Mouse (Mus musculus): ENCODE results near the gene Gm10282.

Gm10282 gene

DNA sequence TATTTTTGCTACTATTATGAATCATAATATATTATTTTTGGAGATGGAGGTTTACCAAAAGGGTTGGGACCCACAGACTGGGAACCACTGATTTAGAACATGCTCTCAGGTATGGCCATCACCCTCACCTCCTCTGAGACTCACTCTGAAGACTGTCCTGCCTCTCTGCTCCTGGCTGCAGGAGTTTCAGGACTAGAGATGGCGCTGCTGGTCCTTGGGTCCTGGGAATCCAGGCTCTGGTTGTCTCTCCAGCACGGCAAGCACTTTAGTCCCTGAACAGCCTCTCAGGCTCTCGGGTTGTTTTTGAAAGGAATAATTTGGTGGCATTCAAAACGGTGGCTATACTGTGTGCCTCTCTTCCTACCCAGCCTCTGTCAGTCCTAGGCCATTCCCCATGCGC is 43.2 kb downstream of the Gm10282 start:
- no peak for DNase-seq (ENCODE audit: low read depth, low spot score)

DNA sequence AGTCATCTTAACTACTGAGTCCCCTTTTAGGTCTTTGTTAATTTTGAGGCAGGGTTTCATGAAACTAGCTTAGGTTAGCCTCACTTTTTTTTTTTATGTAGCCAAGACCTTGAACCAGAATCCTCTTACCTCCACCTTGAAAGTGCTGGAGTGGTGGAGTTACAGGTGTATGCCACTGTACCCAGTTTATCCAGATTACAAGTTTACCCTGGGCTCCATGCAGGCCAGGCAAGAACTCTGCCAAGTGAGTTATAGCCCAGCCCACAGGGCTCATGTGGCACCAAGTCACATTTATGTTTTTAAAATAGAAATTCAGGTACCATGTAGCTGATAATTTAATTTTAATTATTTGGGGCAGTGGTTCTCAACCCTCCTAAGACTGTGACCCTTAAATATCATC is 43.6 kb downstream of the Gm10282 start:
- DNase-seq (ENCODE audit: low read depth, low spot score) = no peak

DNA sequence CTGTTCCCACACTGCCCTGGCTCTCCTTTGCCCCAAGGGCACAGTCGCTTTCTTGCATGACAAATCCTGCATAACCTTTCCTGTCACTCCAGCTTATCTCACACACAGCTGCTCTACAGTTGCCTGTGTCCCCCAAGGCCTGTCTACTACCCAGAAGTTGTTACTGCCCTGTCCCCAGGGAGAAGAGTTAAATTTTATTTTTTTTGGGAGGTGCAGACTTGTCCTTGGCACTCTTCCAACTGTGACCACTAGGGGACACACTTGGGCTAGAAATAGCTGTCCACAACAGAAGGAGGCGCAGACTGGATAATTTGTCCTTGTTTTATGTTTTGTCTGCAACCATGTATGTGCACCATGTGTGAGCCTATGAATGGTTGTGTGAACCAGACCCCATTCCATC is 44.0 kb downstream of the Gm10282 start:
- peak; percentile 28 for DNase-seq (ENCODE audit: low read depth, low spot score)

GRCm38 (mm10) chr8:72260585-72260984 is 44.5 kb downstream of the Gm10282 start:
- no peak for DNase-seq (ENCODE audit: low read depth, low spot score)

GRCm38 (mm10) chr8:72259862-72260261 is 45.2 kb downstream of the Gm10282 start:
- no peak for DNase-seq (ENCODE audit: low read depth, low spot score)

GRCm38 (mm10) chr8:72257902-72258238 is 47.2 kb downstream of the Gm10282 start:
- no peak for DNase-seq (ENCODE audit: low read depth, low spot score)

DNA sequence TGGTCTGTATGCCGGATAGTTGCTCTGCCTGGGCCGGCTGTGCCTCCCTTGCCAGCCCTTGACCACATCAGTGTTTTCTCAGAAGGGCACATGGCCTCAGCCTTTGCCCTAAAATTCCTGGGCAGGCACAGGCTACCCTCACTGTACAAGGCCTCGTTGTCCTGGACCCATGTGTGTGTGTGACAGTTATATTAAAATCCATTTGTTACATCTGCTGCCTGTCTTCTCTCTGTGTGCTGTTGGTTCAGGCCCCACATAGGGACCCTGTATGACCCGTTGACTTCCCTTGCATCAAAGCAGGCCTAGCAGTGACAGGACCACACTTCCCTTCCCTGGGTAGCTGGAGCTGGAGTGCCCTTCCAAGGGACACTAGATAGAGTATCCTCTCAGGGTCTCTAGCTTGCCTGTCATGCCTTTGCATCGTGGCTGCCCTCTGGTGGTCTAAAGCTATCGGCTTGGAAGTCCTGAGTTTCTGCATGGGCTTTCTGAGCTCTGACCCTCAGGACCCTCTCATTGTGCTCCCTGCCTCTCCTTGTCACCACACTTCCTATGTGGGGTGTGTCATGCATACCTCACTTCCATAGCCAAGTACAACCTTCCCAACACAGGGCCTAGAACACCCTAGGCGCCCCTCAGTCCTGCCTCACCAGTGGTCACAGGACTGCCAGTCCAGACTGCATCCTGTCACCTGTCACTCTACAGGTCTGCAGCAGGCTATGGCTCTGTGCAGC is 47.7 kb downstream of the Gm10282 start:
- no peak for DNase-seq (ENCODE audit: low read depth, low spot score)
